Mouse (Mus musculus) spleen, adult 2 months (tissue): Measurements from ENCODE around the gene Tubb3. TPM values are rescaled to one million over a fixed set of nuclear protein-coding genes. Genes with fewer than 3 reads are reported as not detected.

Experiments
- DNase-seq, 2 experiments: peaks; one replicate each; pipeline versions ENCODE4 v3.0.0 to v3.0.0-alpha.2; 2012 to 2021; ENCODE audit warnings: low spot score in 2 of 2, low read depth in 1 of 2
- H3K27ac ChIP-seq: fragments of 200-500 bp; 2 replicates; pipeline ENCODE4 v1.5.1; 2012; ENCODE audit warnings: low read length, inconsistent platforms; ENCODE audit not compliant: insufficient read depth
- H3K27me3 ChIP-seq: fragments of 200-500 bp; 2 replicates; pipeline ENCODE4 v1.6.1; 2012; ENCODE audit warnings: mild to moderate bottlenecking, moderate library complexity, low read length, inconsistent platforms; ENCODE audit not compliant: control insufficient read depth, insufficient read depth
- H3K36me3 ChIP-seq: fragments of 200-500 bp; 2 replicates; pipeline ENCODE4 v1.6.1; 2012; ENCODE audit warnings: mild to moderate bottlenecking, low read length, inconsistent platforms; ENCODE audit not compliant: control insufficient read depth, insufficient read depth
- H3K4me1 ChIP-seq: fragments of 200-500 bp; 2 replicates; pipeline ENCODE4 v1.6.1; 2011; ENCODE audit warnings: inconsistent platforms; ENCODE audit not compliant: control insufficient read depth, insufficient read depth, insufficient read length
- H3K4me3 ChIP-seq: fragments of 200-500 bp; 2 replicates; pipeline ENCODE4 v1.5.1; 2011; ENCODE audit warnings: mild to moderate bottlenecking, inconsistent platforms; ENCODE audit not compliant: insufficient read depth, insufficient read length; ENCODE audit errors: extremely low read depth
- CTCF ChIP-seq: fragments of 200-500 bp; IDR thresholded peaks from 2 replicates; pipeline ENCODE4 v1.5.1; 2011; ENCODE audit warnings: mild to moderate bottlenecking, inconsistent platforms; ENCODE audit not compliant: insufficient read depth, insufficient read length, insufficient replicate concordance; ENCODE audit errors: extremely low read depth
- POLR2A ChIP-seq: fragments of 200-500 bp; IDR thresholded peaks from 2 replicates; pipeline ENCODE4 v1.6.1; 2011; ENCODE audit warnings: low read depth, low read length, inconsistent platforms
- WGBS: fragments of 180-500 bp; shearing (Covaris S2); methylation state at CpG from one replicate; pipeline ENCODE4 v1.1.7; 2018; 5-methylcytosine and 5-hydroxymethylcytosine counted together
- polyA plus RNA-seq: library from polyadenylated mRNA; depleted of rRNA; stranded (reverse); fragments of >200 nt; gene quantifications from 2 replicates; pipeline ENCODE4 v1.2.3, GENCODE M21; 2012; rRNA removed

Tubb3 gene
- polyA plus RNA-seq, result 2.7 and 3.9 TPM in 2 replicates

DNA sequence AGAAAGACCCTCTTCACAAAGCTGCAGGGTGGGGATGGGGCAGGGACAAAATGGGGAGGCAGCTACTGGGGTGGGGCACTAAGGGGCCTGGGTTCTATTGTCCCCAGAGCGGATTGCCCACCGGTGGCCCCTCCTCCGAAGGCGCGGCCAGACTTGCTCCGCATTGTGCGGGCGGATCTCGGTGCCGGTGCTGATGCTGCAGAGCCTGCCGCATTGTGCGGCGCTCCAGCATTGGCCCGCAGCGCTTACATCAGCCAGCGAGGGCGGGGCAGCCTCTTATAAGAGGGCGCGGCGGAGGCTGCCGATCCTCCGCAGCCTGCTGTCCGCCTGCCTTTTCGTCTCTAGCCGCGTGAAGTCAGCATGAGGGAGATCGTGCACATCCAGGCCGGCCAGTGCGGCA lies at the start of gene Tubb3:
TSS of gene Tubb3 (plus strand) at position 179 of the 400 bp plus-strand sequence.
- H3K4me3 ChIP-seq, result peak within 1 kb of the TSS; percentile 40; the same call in 1 of the 2 replicates
- H3K4me1 ChIP-seq, result peaks cover 17% of the 10 kb centered on the region
- peak; percentile 21 to 34 for DNase-seq
- no peaks in the 10 kb centered on the region for H3K36me3 ChIP-seq
- no peak within 1 kb of the TSS for H3K27ac ChIP-seq
- WGBS, result under 1% methylated on average over 29 of the region's 29 CpGs
- peaks cover 8% of the 10 kb centered on the region for H3K27me3 ChIP-seq
- no peak for TF ChIP-seq CTCF

DNA sequence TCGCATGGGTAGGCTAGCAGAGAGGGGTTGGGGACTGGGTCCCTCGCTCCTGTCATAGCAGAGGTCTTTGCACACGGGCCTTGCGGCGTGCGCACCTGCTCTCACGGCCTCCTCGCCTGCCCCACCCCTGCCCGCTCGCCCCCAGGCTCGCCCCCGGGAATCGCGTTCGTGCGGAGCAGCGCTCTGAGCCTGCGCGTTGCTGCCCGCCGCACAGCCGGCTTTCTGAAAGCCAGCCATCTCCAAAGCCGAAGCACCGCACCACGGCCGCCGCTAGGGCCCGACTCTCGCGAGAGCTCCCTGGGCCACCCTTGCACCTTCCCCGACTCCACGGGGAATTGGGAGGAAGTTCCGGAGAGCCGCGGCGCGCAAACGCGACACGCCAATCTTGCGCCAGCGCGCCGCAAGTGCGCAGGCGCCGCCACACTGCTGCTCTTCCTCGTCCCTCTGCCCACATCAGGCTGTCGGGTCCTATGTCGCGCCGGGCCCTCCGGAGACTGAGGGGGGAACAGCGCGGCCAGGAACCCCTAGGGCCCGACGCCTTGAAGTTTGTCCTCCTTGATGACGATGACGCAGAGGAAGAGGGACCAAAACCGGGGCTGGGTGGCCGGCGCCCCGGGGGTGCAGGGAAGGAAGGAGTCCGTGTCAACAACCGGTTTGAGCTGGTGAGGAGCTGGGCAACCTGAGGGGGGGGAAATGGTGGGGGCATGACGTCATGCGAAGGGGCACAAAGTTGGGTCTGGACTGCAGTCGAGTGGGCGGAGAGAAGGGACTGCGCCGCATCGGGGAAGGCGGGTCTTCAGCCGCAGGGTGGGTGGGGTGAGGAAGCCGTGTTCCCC lies 37.6 kb upstream of the Tubb3 start, which contains the start of gene Tcf25:
TSS of gene Tcf25 (plus strand) at position 351 of the 836 bp plus-strand sequence.
- TF ChIP-seq CTCF (peak; percentile 53; the same call in 1 of the 2 replicates), POLR2A (peak; percentile 59)
- no peaks in the 10 kb centered on the region for H3K27me3 ChIP-seq
- H3K4me3 ChIP-seq, result peak within 1 kb of the TSS; percentile 81
- no peaks in the 10 kb centered on the region for H3K36me3 ChIP-seq
- H3K27ac ChIP-seq, result peak within 1 kb of the TSS; percentile 94
- DNase-seq, result peak; percentile 93 to 95
- 0 out of 2 replicates have a peak, but pooled peaks cover 2% of the 10 kb centered on the region for H3K4me1 ChIP-seq
- WGBS, result under 1% methylated on average over 75 of the region's 75 CpGs

DNA sequence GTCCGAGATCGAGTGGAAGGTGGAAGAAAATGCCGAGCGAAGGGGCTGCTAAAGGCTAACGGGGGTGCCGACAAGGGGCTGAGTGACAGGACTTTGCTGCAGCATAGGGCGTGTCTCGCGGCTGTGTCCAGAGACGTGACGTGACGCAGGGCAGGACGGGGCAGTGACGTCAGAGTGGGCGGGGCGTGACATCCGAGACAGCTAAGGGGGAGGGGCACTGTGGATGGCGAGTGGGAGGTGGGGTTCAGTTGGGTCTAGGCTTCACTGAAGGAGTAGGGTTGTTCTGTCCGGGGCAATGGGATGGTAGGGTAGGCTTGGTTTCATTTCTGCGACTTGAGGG lies 37.0 kb upstream of the Tubb3 start:
- WGBS, result under 1% methylated on average over 20 of the region's 20 CpGs
- TF ChIP-seq POLR2A (peak; percentile 24; the same call in 1 of the 2 replicates), CTCF (no peak)
- Histone ChIP-seq H3K4me3 (peak overlapping the region; percentile 81), H3K4me1 (0 out of 2 replicates have a peak, but pooled peaks cover 2% of the 10 kb centered on the region), H3K27me3 (no peaks in the 10 kb centered on the region), H3K36me3 (no peaks in the 10 kb centered on the region), H3K27ac (peak overlapping the region; percentile 94)
- DNase-seq, result peak; percentile 84 to 91

DNA sequence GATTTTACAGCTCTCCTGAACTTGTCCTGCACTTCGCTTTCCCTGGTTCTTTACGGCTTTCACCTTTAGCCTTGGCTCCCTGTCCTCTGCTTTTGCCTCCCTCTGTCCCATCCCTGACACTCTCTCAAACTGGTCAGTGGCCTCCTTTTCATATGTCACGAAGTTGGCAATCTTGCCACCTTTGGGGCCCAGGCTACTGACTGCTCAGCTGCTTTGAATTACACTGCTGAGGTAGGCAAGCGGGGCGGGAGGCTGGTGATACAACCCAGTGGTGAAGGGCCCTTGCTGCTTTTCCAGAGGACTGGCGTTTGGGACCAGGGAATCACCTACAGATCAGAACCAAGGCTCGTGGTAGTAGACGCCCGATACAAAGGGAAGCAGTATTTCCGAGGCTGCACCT lies 35.5 kb upstream of the Tubb3 start:
- 92% methylated on average over 10 of the region's 10 CpGs for WGBS
- Histone ChIP-seq H3K27me3 (no peaks in the 10 kb centered on the region), H3K36me3 (no peaks in the 10 kb centered on the region), H3K4me1 (0 out of 2 replicates have a peak, but pooled peaks cover 2% of the 10 kb centered on the region), H3K4me3 (no peak overlapping the region), H3K27ac (no peak overlapping the region)
- DNase-seq, result no peak
- TF ChIP-seq CTCF (no peak), POLR2A (no peak)

DNA sequence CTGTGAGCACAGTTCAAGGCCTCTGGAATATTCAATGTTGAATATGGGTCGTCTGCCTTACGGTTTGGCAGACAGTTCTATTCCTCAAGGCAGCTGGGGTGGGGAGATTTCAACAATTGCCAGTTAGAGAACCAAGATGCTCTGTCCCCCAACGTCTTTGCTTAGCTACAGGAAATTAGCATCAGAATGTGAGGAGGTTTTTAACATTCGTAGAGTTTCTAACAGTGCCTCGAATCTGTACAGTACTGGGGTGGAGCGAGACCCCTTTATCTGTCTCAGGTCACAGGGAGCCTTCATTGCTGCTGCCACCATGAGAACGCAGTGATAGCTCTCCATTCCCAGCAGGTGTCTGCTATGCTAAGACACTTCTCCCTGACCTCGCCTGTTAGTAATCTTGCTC lies 35.1 kb upstream of the Tubb3 start:
- H3K4me3 ChIP-seq, result no peak overlapping the region
- H3K27ac ChIP-seq, result no peak overlapping the region
- no peak for TF ChIP-seq POLR2A
- TF ChIP-seq CTCF, result no peak
- DNase-seq, result no peak
- WGBS, result 76% methylated on average over 8 of the region's 8 CpGs
- 0 out of 2 replicates have a peak, but pooled peaks cover 2% of the 10 kb centered on the region for H3K4me1 ChIP-seq
- H3K27me3 ChIP-seq, result no peaks in the 10 kb centered on the region
- H3K36me3 ChIP-seq, result no peaks in the 10 kb centered on the region

DNA sequence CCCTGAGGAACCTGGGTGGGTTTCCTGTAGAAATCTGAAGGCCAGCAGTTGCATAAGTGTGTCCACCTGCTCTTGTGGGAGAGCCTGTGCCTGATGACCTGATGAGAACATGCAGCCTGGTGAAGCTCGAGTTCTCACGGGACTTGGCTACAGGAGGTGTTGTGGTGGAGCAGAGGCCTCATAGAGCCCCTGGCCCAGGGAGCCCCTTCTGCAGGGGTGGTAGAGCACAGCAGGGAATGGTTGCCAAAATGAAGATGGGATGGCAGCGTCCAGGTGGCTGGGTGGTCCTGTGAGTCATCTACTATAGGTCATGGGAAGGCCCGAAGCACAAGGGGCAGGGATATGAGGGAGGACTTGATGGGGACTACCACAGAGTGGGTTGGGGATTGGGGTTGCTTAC lies 29.5 kb upstream of the Tubb3 start:
- Histone ChIP-seq H3K27ac (no peak overlapping the region), H3K4me3 (no peak overlapping the region), H3K4me1 (no peaks in the 10 kb centered on the region), H3K27me3 (no peaks in the 10 kb centered on the region), H3K36me3 (peaks cover 25% of the 10 kb centered on the region)
- WGBS, result 88% methylated on average over 4 of the region's 4 CpGs
- DNase-seq, result no peak
- TF ChIP-seq CTCF (no peak), POLR2A (no peak)

DNA sequence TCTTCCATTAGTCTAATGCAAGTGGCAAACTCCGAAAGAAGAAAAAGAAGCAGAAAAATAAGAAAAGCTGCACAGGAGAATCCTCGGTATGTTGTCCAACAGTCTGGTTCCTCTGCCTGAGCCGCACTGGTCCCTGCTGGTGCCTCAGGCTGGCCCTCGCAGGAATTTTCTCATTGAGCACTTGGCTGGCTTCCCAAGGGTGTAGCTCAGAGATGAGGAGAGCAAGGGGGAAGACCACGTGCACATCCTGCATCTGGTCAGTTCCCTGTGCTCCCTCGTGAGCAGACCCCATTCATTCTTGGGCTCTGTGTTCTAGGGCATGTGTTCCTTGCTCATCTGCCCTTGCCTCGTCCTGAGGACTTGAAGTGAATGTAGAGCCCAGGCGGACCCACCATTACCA lies 28.7 kb upstream of the Tubb3 start:
- Histone ChIP-seq H3K27ac (no peak overlapping the region), H3K4me1 (no peaks in the 10 kb centered on the region), H3K27me3 (no peaks in the 10 kb centered on the region), H3K36me3 (peaks cover 29% of the 10 kb centered on the region), H3K4me3 (no peak overlapping the region)
- 86% methylated on average over 8 of the region's 8 CpGs for WGBS
- no peak for DNase-seq
- no peak for TF ChIP-seq CTCF
